Mouse (Mus musculus) liver, postnatal 0 days (tissue): ENCODE measurements around the gene 1700008O03Rik.

Experiments
- CTCF ChIP-seq: sonication (generic); IDR thresholded peaks from 2 replicates; pipeline ENCODE4 v1.5.1; 2016; ENCODE audit warnings: antibody characterized with exemption, low read depth
- EP300 ChIP-seq: IDR thresholded peaks from 2 replicates; pipeline ENCODE4 v1.6.1; 2016; ENCODE audit warnings: antibody characterized with exemption, low read depth, mild to moderate bottlenecking

DNA sequence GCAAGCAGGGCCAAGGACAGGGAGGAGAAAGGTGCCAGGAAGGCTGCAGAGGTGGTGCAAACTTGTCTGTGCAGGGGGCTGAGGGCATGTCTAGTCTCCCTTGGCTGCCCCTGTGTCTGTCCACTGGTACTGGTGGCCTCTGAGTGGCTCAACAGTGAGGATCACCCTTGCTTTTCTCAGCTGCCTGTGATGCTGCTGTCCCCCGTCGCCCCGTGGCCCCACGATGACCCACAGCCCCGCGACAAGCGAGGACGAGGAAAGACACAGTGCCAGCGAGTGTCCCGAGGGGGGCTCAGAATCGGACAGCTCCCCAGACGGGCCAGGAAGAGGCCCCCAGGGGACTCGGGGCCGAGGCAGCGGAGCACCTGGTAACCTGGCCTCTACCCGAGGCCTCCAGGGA is 73.1 kb downstream of the 1700008O03Rik start:
- TF ChIP-seq CTCF (no peak), EP300 (no peak)
